Mouse (Mus musculus) limb, embryonic 12.5 days (tissue): ENCODE results near the gene Tek. TPM values are rescaled to one million over a fixed set of nuclear protein-coding genes. Genes with fewer than 3 reads are reported as not detected.

ENCODE experiments used
- ATAC-seq: fragments of 200-750 bp; cut with Nextera tagmentation; 2 replicates; pipeline ENCODE4 v1.8.0; 2017; ENCODE audit warnings: low read depth, moderate TSS enrichment; ENCODE audit not compliant: insufficient number of reproducible peaks, insufficient read depth, low FRiP score, low TSS enrichment
- H3K27ac ChIP-seq: fragments of 300-500 bp; sonication (generic); 2 replicates; pipeline ENCODE4 v1.5.1; 2016; ENCODE audit warnings: mild to moderate bottlenecking, moderate library complexity
- H3K27me3 ChIP-seq: fragments of 300-500 bp; sonication (generic); 2 replicates; pipeline ENCODE4 v1.6.1; 2016; ENCODE audit warnings: mild to moderate bottlenecking, moderate library complexity
- H3K36me3 ChIP-seq: fragments of 300-500 bp; sonication (generic); 2 replicates; pipeline ENCODE4 v1.6.1; 2016; ENCODE audit warnings: mild to moderate bottlenecking, moderate library complexity
- H3K4me1 ChIP-seq: fragments of 300-500 bp; sonication (generic); replicated peaks from 2 replicates; pipeline ENCODE4 v1.6.1; 2016
- H3K4me2 ChIP-seq: fragments of 300-500 bp; sonication (generic); 2 replicates; pipeline ENCODE4 v1.6.1; 2016; ENCODE audit warnings: mild to moderate bottlenecking, moderate library complexity
- H3K4me3 ChIP-seq: fragments of 300-500 bp; sonication (generic); replicated peaks from 2 replicates; pipeline ENCODE4 v1.5.1; 2016; ENCODE audit warnings: mild to moderate bottlenecking
- H3K9ac ChIP-seq: fragments of 300-500 bp; sonication (generic); replicated peaks from 2 replicates; pipeline ENCODE4 v1.6.1; 2016; ENCODE audit warnings: mild to moderate bottlenecking, moderate library complexity
- H3K9me3 ChIP-seq: fragments of 300-500 bp; sonication (generic); 2 replicates; pipeline ENCODE4 v1.6.1; 2016; ENCODE audit warnings: mild to moderate bottlenecking, moderate library complexity
- WGBS: fragments of 180-500 bp; shearing (Covaris S2); methylation state at CpG from one replicate; pipeline ENCODE4 v1.1.7; 2016; 5-methylcytosine and 5-hydroxymethylcytosine counted together
- polyA plus RNA-seq: library from polyadenylated mRNA; unstranded; fragments of >200 nt; fragmentation: Nextera tagmentation; extraction: Ambion mirVana; gene quantifications from 2 replicates; pipeline ENCODE4 v1.2.1, GENCODE M21; 2016

Tek gene
- polyA plus RNA-seq, 1 experiment from 2014 or later: 7.9 TPM

DNA sequence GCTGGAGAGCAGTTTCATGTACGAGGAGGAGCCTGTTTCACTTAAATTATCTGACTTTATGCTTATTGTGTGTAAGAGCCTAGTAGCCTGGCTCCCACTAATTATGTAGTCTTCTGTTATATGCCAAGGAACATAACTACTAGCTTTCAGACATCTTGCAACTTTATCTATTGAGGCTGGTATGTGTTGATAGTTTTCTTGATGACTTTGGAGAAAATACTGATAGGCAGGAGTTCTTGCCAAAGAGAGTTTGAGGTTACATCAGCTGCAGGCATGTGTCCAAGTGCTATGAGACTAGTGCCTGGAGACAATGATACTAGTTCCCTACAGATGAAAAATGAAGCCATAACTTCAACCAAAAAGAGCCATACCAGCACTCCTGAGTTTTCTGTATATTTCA is 64.1 kb downstream of the Tek start:
- WGBS: 66% methylated on average over 1 of the region's 1 CpGs
- Histone ChIP-seq H3K27ac (no peak overlapping the region), H3K4me1 (no peaks in the 10 kb centered on the region), H3K4me2 (no peak overlapping the region), H3K9ac (no peak overlapping the region), H3K4me3 (no peak overlapping the region), H3K36me3 (no peaks in the 10 kb centered on the region), H3K9me3 (no peaks in the 10 kb centered on the region), H3K27me3 (no peaks in the 10 kb centered on the region)
- ATAC-seq: no peak

- no peaks in the 10 kb centered on the region for H3K9me3 ChIP-seq
- no peak overlapping the region for H3K9ac ChIP-seq
- no peak overlapping the region for H3K4me3 ChIP-seq
- no peak overlapping the region for H3K27ac ChIP-seq
- no peaks in the 10 kb centered on the region for H3K36me3 ChIP-seq
- no peak overlapping the region for H3K4me2 ChIP-seq
- WGBS: 69% methylated on average over 1 of the region's 1 CpGs
- no peaks in the 10 kb centered on the region for H3K4me1 ChIP-seq
- H3K27me3 ChIP-seq: no peaks in the 10 kb centered on the region
- no peak for ATAC-seq
Measured at GRCm38 (mm10) chr4:94810616-94811015, 71.5 kb downstream of the Tek start.

GRCm38 (mm10) chr4:94826891-94827290 is 87.8 kb downstream of the Tek start:
- WGBS: 78% methylated on average over 1 of the region's 1 CpGs

DNA sequence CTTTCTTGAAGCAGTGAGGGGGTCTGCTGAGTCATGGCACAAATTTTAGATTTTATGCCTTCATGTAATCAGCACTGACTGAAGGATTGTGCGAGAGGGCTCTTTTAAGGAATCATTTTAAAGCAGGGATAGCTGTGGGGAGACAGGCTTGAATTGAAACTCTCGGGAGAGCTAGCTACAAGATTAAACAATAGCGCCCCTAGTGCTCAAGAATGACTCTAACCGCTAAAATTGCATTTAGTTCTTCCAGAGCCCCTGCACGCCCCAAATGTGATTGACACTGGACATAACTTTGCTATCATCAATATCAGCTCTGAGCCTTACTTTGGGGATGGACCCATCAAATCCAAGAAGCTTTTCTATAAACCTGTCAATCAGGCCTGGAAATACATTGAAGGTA is 88.3 kb downstream of the Tek start:
- WGBS: 34% methylated on average over 5 of the region's 5 CpGs

More at GRCm38 (mm10) chr4:94826891-94827290, 87.8 kb downstream of the Tek start:
- Histone ChIP-seq H3K4me2 (no peak overlapping the region), H3K9me3 (peaks cover 6% of the 10 kb centered on the region; the same call in 1 of the 2 replicates), H3K9ac (no peak overlapping the region), H3K27me3 (no peaks in the 10 kb centered on the region), H3K4me3 (no peak overlapping the region), H3K36me3 (no peaks in the 10 kb centered on the region), H3K27ac (no peak overlapping the region), H3K4me1 (no peaks in the 10 kb centered on the region)
- ATAC-seq: no peak

GRCm38 (mm10) chr4:94829924-94830386 is 90.9 kb downstream of the Tek start:
- ATAC-seq: no peak
- Histone ChIP-seq H3K4me3 (no peak overlapping the region), H3K4me1 (no peaks in the 10 kb centered on the region), H3K9ac (no peak overlapping the region), H3K9me3 (no peaks in the 10 kb centered on the region), H3K36me3 (no peaks in the 10 kb centered on the region), H3K4me2 (no peak overlapping the region), H3K27ac (no peak overlapping the region), H3K27me3 (no peaks in the 10 kb centered on the region)
- 70% methylated on average over 6 of the region's 6 CpGs for WGBS

More for the DNA sequence above, 88.3 kb downstream of the Tek start:
- H3K36me3 ChIP-seq: no peaks in the 10 kb centered on the region
- no peak overlapping the region for H3K27ac ChIP-seq
- no peak overlapping the region for H3K4me2 ChIP-seq
- no peaks in the 10 kb centered on the region for H3K27me3 ChIP-seq
- no peak overlapping the region for H3K4me3 ChIP-seq
- peaks cover 6% of the 10 kb centered on the region; the same call in 1 of the 2 replicates for H3K9me3 ChIP-seq
- H3K4me1 ChIP-seq: no peaks in the 10 kb centered on the region
- H3K9ac ChIP-seq: no peak overlapping the region
- no peak for ATAC-seq

DNA sequence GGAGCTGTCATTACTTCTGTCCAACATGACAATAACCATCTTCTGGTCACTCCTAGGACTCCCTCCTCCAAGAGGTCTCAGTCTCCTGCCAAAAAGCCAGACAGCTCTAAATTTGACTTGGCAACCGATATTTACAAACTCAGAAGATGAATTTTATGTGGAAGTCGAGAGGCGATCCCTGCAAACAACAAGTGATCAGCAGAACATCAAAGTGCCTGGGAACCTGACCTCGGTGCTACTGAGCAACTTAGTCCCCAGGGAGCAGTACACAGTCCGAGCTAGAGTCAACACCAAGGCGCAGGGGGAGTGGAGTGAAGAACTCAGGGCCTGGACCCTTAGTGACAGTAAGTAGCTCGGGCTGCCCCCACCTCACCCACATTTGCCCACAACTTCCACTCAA is 98.0 kb downstream of the Tek start:
- no peaks in the 10 kb centered on the region for H3K27me3 ChIP-seq
- H3K4me2 ChIP-seq: no peak overlapping the region
- H3K27ac ChIP-seq: no peak overlapping the region
- no peaks in the 10 kb centered on the region for H3K9me3 ChIP-seq
- H3K36me3 ChIP-seq: no peaks in the 10 kb centered on the region
- H3K4me3 ChIP-seq: no peak overlapping the region
- H3K4me1 ChIP-seq: no peaks in the 10 kb centered on the region
- no peak for ATAC-seq
- WGBS: 68% methylated on average over 7 of the region's 7 CpGs
- no peak overlapping the region for H3K9ac ChIP-seq

DNA sequence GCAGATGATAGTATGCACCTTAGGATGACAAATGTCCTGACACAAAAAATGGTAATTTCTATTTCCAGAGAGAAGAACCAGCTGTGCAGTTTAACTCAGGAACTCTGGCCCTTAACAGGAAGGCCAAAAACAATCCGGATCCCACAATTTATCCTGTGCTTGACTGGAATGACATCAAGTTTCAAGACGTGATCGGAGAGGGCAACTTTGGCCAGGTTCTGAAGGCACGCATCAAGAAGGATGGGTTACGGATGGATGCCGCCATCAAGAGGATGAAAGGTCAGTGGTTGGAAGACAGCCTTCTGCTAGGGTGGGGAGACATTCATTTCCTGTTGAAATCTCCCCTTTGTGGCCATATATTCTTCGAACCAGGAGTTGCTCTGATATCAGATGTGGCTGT is 114.2 kb downstream of the Tek start:
- H3K9ac ChIP-seq: no peak overlapping the region
- H3K4me2 ChIP-seq: no peak overlapping the region
- no peaks in the 10 kb centered on the region for H3K9me3 ChIP-seq
- H3K27ac ChIP-seq: no peak overlapping the region
- no peaks in the 10 kb centered on the region for H3K36me3 ChIP-seq
- 92% methylated on average over 7 of the region's 7 CpGs for WGBS
- no peak overlapping the region for H3K4me3 ChIP-seq
- H3K27me3 ChIP-seq: no peaks in the 10 kb centered on the region
- H3K4me1 ChIP-seq: no peaks in the 10 kb centered on the region
- ATAC-seq: no peak

- Histone ChIP-seq H3K9me3 (no peaks in the 10 kb centered on the region), H3K27ac (no peak overlapping the region), H3K9ac (no peak overlapping the region), H3K4me3 (no peak overlapping the region), H3K27me3 (no peaks in the 10 kb centered on the region), H3K4me2 (no peak overlapping the region), H3K4me1 (no peaks in the 10 kb centered on the region), H3K36me3 (no peaks in the 10 kb centered on the region)
- no peak for ATAC-seq
- 78% methylated on average over 3 of the region's 3 CpGs for WGBS
Measured at GRCm38 (mm10) chr4:94854270-94854669, 115.2 kb downstream of the Tek start.

GRCm38 (mm10) chr4:94855201-94855600 is 116.1 kb downstream of the Tek start:
- H3K9me3 ChIP-seq: no peaks in the 10 kb centered on the region
- no peak overlapping the region for H3K4me3 ChIP-seq
- H3K27me3 ChIP-seq: no peaks in the 10 kb centered on the region
- no peak for ATAC-seq
- no peak overlapping the region for H3K9ac ChIP-seq
- 78% methylated on average over 3 of the region's 3 CpGs for WGBS
- no peak overlapping the region for H3K4me2 ChIP-seq
- no peak overlapping the region for H3K27ac ChIP-seq
- H3K4me1 ChIP-seq: no peaks in the 10 kb centered on the region
- no peaks in the 10 kb centered on the region for H3K36me3 ChIP-seq

DNA sequence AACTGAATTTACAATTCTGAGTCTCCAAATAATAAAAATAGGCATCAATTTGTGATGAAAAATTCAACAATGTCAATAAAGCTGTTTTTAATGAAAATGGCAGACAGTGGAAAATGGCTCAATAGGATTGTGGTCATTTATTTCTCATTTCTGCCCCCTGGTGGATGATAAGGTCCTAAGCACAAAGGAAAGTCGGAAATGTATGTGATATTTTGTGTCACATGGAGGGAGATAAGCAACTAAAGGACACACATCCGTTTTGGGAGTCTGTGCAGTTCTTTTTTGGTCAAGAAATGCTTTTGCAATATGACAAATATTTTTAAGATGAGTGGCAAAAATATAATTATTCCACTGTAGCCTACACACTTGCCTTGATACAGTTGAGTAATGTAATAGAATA is 161.7 kb downstream of the Tek start:
- H3K9me3 ChIP-seq: no peaks in the 10 kb centered on the region
- no peaks in the 10 kb centered on the region for H3K27me3 ChIP-seq
- H3K4me3 ChIP-seq: no peak overlapping the region
- no peak overlapping the region for H3K27ac ChIP-seq
- H3K4me2 ChIP-seq: no peak overlapping the region
- WGBS: 20% methylated on average over 2 of the region's 2 CpGs
- H3K4me1 ChIP-seq: no peaks in the 10 kb centered on the region
- no peak overlapping the region for H3K9ac ChIP-seq
- ATAC-seq: no peak
- H3K36me3 ChIP-seq: no peaks in the 10 kb centered on the region

DNA sequence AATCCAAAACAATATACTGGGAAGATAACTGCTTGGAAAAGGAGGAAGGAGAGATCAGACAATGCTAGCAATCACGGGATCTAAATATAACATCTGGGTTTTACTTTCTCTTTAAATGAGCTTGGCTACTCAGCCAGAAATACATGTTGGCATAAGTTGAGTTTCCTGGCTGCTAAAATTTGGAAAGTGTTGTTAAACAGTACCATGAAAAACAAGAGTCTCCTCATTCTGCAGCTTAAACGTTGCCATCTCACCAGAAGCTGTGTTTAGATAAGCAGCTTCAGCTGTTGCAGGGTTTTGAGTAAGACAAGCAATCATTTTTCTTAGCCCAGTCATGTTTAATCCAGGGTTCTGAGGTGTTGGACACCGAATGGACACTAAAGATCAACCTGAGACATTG is 162.7 kb downstream of the Tek start:
- Histone ChIP-seq H3K9me3 (no peaks in the 10 kb centered on the region), H3K27me3 (no peaks in the 10 kb centered on the region)
- 65% methylated on average over 3 of the region's 3 CpGs for WGBS

More for the DNA sequence above, 162.7 kb downstream of the Tek start:
- no peak for ATAC-seq
- Histone ChIP-seq H3K4me2 (no peak overlapping the region), H3K27ac (no peak overlapping the region), H3K9ac (no peak overlapping the region), H3K4me1 (no peaks in the 10 kb centered on the region), H3K4me3 (no peak overlapping the region), H3K36me3 (no peaks in the 10 kb centered on the region)
